Mouse (Mus musculus): ENCODE data around the gene Dedd2.
A peak's percentile ranks its signal among the peaks of the same experiment; 100 is the strongest.
"Not testable (repeated sequence)": the region's sequence is repeated elsewhere in the genome, so short reads cannot be mapped to it uniquely, and the experiment has no call there.

The Dedd2 gene

GRCm38 (mm10) chr7:25220457-25221101, at the start of gene Dedd2:
Gene Dedd2 (minus strand): TSS chr7:25220615.
- peak; percentile 75 for DNase-seq

- peak; percentile 69 for DNase-seq
These were observed 49.3 kb upstream of the Dedd2 start for GRCm38 (mm10) chr7:25269545-25270271.

GRCm38 (mm10) chr7:25269029-25269428, 48.6 kb upstream of the Dedd2 start:
- peak; percentile 67 for DNase-seq

- no peak for DNase-seq
These were observed 48.2 kb upstream of the Dedd2 start for GRCm38 (mm10) chr7:25268588-25268987.

GRCm38 (mm10) chr7:25267751-25268463, 47.5 kb upstream of the Dedd2 start:
- DNase-seq: peak; percentile 100

- peak; percentile 100 for DNase-seq
These were observed 46.9 kb upstream of the Dedd2 start, which contains the start of gene Cic for GRCm38 (mm10) chr7:25267301-25267750. Gene Cic (plus strand): TSS chr7:25267704.

GRCm38 (mm10) chr7:25266180-25266962, 46.0 kb upstream of the Dedd2 start:
- peak; percentile 67 for DNase-seq

- DNase-seq: not testable (repeated sequence)
These were observed 45.3 kb upstream of the Dedd2 start for GRCm38 (mm10) chr7:25265743-25266142.

GRCm38 (mm10) chr7:25263968-25264870, 43.8 kb upstream of the Dedd2 start:
- peak; percentile 33 for DNase-seq

GRCm38 (mm10) chr7:25261896-25262295, 41.5 kb upstream of the Dedd2 start:
- DNase-seq: no peak

- DNase-seq: no peak
These were observed 31.4 kb upstream of the Dedd2 start for GRCm38 (mm10) chr7:25251822-25252221.

GRCm38 (mm10) chr7:25251071-25251791, 30.8 kb upstream of the Dedd2 start:
- DNase-seq: peak; percentile 80

- DNase-seq: peak; percentile 92
These were observed 29.9 kb upstream of the Dedd2 start, which contains the start of gene Erf for GRCm38 (mm10) chr7:25250141-25250972. Gene Erf (minus strand): TSS chr7:25250761.

- DNase-seq: peak; percentile 78
These were observed 29.1 kb upstream of the Dedd2 start for GRCm38 (mm10) chr7:25249314-25250140.

GRCm38 (mm10) chr7:25248846-25249313, 28.5 kb upstream of the Dedd2 start:
- DNase-seq: no peak

- peak; percentile 80 for DNase-seq
These were observed 27.7 kb upstream of the Dedd2 start for GRCm38 (mm10) chr7:25248018-25248647.

GRCm38 (mm10) chr7:25247498-25247897, 27.1 kb upstream of the Dedd2 start:
- no peak for DNase-seq

- DNase-seq: no peak
These were observed 26.3 kb upstream of the Dedd2 start for GRCm38 (mm10) chr7:25246759-25247137.
